ENCODE assay signal across 7 mouse cellular contexts in the genomic region with DNA sequence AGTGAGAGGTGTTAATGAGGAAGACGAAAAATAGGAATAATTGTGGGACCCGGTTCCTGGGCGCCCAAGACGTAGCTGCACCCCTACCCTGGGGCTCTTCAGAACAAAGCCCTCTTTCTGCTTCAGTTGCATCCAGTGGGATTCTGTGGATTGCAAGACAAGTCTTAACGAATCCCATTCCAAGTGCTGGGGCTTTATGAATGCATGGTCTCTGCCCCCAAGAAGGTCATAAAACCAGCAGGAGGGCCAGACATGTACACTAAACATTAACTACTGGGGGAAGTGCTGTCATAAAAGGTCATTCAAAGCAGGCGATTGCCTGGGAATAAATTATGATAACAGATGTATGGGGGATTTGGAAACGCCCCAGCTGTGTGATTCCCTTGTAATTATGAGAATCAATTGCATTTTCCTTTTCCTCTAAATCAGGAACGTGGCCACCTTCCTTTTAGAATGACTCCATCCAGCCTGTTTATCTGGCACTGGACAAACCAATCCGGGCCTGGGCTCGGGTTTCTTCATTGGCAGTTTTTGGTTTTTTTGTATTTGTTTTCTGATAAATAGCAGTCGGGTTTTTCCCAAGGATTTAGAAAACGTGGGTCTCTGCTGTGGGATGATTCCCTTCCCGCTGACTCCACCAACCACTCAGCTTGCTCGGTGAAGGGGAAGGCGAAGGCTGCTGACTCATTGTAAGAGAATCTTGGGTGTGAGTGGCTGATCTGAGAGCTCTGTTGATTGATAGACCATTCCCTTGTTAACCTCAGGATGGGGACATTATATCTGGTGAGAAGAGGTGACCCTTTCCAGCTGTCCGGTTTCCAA. TPM values are rescaled to one million over a fixed set of nuclear protein-coding genes. Genes with fewer than 3 reads are reported as not detected.
DNase-seq lines count a peak whose midpoint lies in the region; ATAC-seq and TF ChIP-seq lines count a peak whose summit lies in the region.

No protein-coding gene starts in this region.

- DNase-seq in neural tube, embryonic 11.5 days (ENCODE audit: low spot score): peak; percentile 43
- DNase-seq in neural tube, embryonic 10.5 days (ENCODE audit: extremely low spot score, low spot score): no peak
- peak; percentile 24 for DNase-seq in kidney, postnatal 10 days
- no peak for DNase-seq in spleen, postnatal 4 days (ENCODE audit: low spot score in 2 of 2)

- H3K4me2 ChIP-seq in neural tube, embryonic 11.5 days (ENCODE audit: low read depth): peak overlapping the region; percentile 41
- H3K4me2 ChIP-seq in neural tube, embryonic 15.5 days: peak overlapping the region; percentile 57

- peak; percentile 66 for ATAC-seq in neural tube, embryonic 11.5 days (ENCODE audit: insufficient read depth, low FRiP score, low TSS enrichment)
- peak; percentile 69 for ATAC-seq in neural tube, embryonic 15.5 days (ENCODE audit: low FRiP score)
- no peak for ATAC-seq in CD4-positive, CD25-positive, alpha-beta regulatory T cell, adult 4 months

- peak overlapping the region; percentile 95 for H3K27ac ChIP-seq in neural tube, embryonic 11.5 days (ENCODE audit: low read depth, low read length)
- H3K27ac ChIP-seq in embryonic fibroblast, embryonic 13.5 days (ENCODE audit: insufficient read depth, low read length): peak overlapping the region; percentile 42
- peak overlapping the region; percentile 90 for H3K27ac ChIP-seq in neural tube, embryonic 15.5 days (replicated peaks)

- H3K9me3 ChIP-seq in neural tube, embryonic 11.5 days (ENCODE audit: control insufficient read depth, low read length): no peaks in the 10 kb centered on the region
- H3K9me3 ChIP-seq in neural tube, embryonic 15.5 days (replicated peaks): no peaks in the 10 kb centered on the region

- no peak for TF ChIP-seq CTCF in embryonic fibroblast, embryonic 13.5 days (IDR thresholded peaks at IDR 0.05; ENCODE audit: borderline replicate concordance, insufficient read depth, low read length)

- TF ChIP-seq POLR2A in embryonic fibroblast, embryonic 13.5 days (IDR thresholded peaks at IDR 0.05; ENCODE audit: low read depth, low read length): no peak

- H3K4me3 ChIP-seq in neural tube, embryonic 11.5 days (ENCODE audit: low read depth, low read length): 0 out of 2 replicates have a peak overlapping the region, but pooled peaks have one; percentile 10
- no peak overlapping the region for H3K4me3 ChIP-seq in embryonic fibroblast, embryonic 13.5 days (ENCODE audit: insufficient read depth, low read length)
- H3K4me3 ChIP-seq in neural tube, embryonic 15.5 days (replicated peaks): peak overlapping the region; percentile 20

- no peaks in the 10 kb centered on the region for H3K36me3 ChIP-seq in neural tube, embryonic 11.5 days (ENCODE audit: control insufficient read depth, insufficient read depth, low read length)
- no peaks in the 10 kb centered on the region for H3K36me3 ChIP-seq in neural tube, embryonic 15.5 days

- H3K4me1 ChIP-seq in neural tube, embryonic 11.5 days (ENCODE audit: control insufficient read depth, insufficient read depth, low read length): peaks cover 7% of the 10 kb centered on the region; the same call in 1 of the 2 replicates
- H3K4me1 ChIP-seq in embryonic fibroblast, embryonic 13.5 days (ENCODE audit: control insufficient read depth, insufficient read depth, low read length): no peaks in the 10 kb centered on the region; the same call in none of the 2 replicates
- peaks cover 24% of the 10 kb centered on the region for H3K4me1 ChIP-seq in neural tube, embryonic 15.5 days

- no peaks in the 10 kb centered on the region for H3K27me3 ChIP-seq in neural tube, embryonic 11.5 days (ENCODE audit: control insufficient read depth, insufficient read depth, low read length)
- no peaks in the 10 kb centered on the region for H3K27me3 ChIP-seq in neural tube, embryonic 15.5 days (replicated peaks)

- WGBS in neural tube, embryonic 11.5 days: 13% methylated on average over 16 of the region's 16 CpGs
- 7% methylated on average over 16 of the region's 16 CpGs for WGBS in neural tube, embryonic 15.5 days

- H3K9ac ChIP-seq in neural tube, embryonic 11.5 days (ENCODE audit: low read length): peak overlapping the region; percentile 39
- H3K9ac ChIP-seq in neural tube, embryonic 15.5 days (replicated peaks): peak overlapping the region; percentile 18; the same call in 1 of the 2 replicates

RNA-seq across cellular contexts. Expression of a gene that starts 12.5 kb away (rescaled TPM):
- polyA plus RNA-seq in neural tube, embryonic 11.5 days (2014; fragmentation: Nextera tagmentation; extraction: Ambion mirVana): 44.8 and 46.0 TPM in 2 replicates
- 2.7 and 3.3 TPM in 2 replicates for polyA plus RNA-seq in embryonic fibroblast, embryonic 13.5 days (2011; ENCODE audit: insufficient read length, low read depth, missing spikeins)
- 62.5 and 76.5 TPM in 2 replicates for polyA plus RNA-seq in neural tube, embryonic 15.5 days (2015; fragmentation: Nextera tagmentation; extraction: Ambion mirVana)
- 1 to 10 TPM; 4.6 to 9.5 TPM for polyA plus RNA-seq in CD4-positive, CD25-positive, alpha-beta regulatory T cell, adult 4 months (2017; shearing (Covaris generic))

RNA-seq across cellular contexts. Expression of a gene that starts 12.6 kb away (rescaled TPM):
- 11.6 and 11.7 TPM in 2 replicates for polyA plus RNA-seq in neural tube, embryonic 11.5 days (2014; fragmentation: Nextera tagmentation; extraction: Ambion mirVana)
- polyA plus RNA-seq in embryonic fibroblast, embryonic 13.5 days (2011; ENCODE audit: insufficient read length, low read depth, missing spikeins): 4.8 and 5.0 TPM in 2 replicates
- 11.7 and 11.9 TPM in 2 replicates for polyA plus RNA-seq in neural tube, embryonic 15.5 days (2015; fragmentation: Nextera tagmentation; extraction: Ambion mirVana)
- polyA plus RNA-seq in CD4-positive, CD25-positive, alpha-beta regulatory T cell, adult 4 months (2017; shearing (Covaris generic)): 1 to 10 TPM; 9.7 TPM

RNA-seq across cellular contexts. Expression of a gene that starts 26.3 kb away (rescaled TPM):
- polyA plus RNA-seq in neural tube, embryonic 11.5 days (2014; fragmentation: Nextera tagmentation; extraction: Ambion mirVana): 20.3 and 26.1 TPM in 2 replicates
- polyA plus RNA-seq in embryonic fibroblast, embryonic 13.5 days (2011; ENCODE audit: insufficient read length, low read depth, missing spikeins): 2.7 and 5.0 TPM in 2 replicates
- polyA plus RNA-seq in neural tube, embryonic 15.5 days (2015; fragmentation: Nextera tagmentation; extraction: Ambion mirVana): 42.7 TPM in 2 replicates
- polyA plus RNA-seq in CD4-positive, CD25-positive, alpha-beta regulatory T cell, adult 4 months (2017; shearing (Covaris generic)): 10 to 100 TPM; 16.3 to 20.8 TPM

RNA-seq across cellular contexts. Expression of a gene that starts 26.6 kb away (rescaled TPM):
- not detected in 2 replicates for polyA plus RNA-seq in neural tube, embryonic 11.5 days (2014; fragmentation: Nextera tagmentation; extraction: Ambion mirVana)
- not detected in 2 replicates for polyA plus RNA-seq in embryonic fibroblast, embryonic 13.5 days (2011; ENCODE audit: insufficient read length, low read depth, missing spikeins)
- not detected in 2 replicates for polyA plus RNA-seq in neural tube, embryonic 15.5 days (2015; fragmentation: Nextera tagmentation; extraction: Ambion mirVana)
- not detected for polyA plus RNA-seq in CD4-positive, CD25-positive, alpha-beta regulatory T cell, adult 4 months (2017; shearing (Covaris generic))

RNA-seq across cellular contexts. Expression of a gene that starts 26.6 kb away (rescaled TPM):
- polyA plus RNA-seq in neural tube, embryonic 11.5 days (2014; fragmentation: Nextera tagmentation; extraction: Ambion mirVana): 37.8 and 41.2 TPM in 2 replicates
- polyA plus RNA-seq in embryonic fibroblast, embryonic 13.5 days (2011; ENCODE audit: insufficient read length, low read depth, missing spikeins): 5.4 and 7.0 TPM in 2 replicates
- polyA plus RNA-seq in neural tube, embryonic 15.5 days (2015; fragmentation: Nextera tagmentation; extraction: Ambion mirVana): 47.4 and 47.9 TPM in 2 replicates
- 10 to 100 TPM; 27.3 to 32.2 TPM for polyA plus RNA-seq in CD4-positive, CD25-positive, alpha-beta regulatory T cell, adult 4 months (2017; shearing (Covaris generic))

Comparison
In these comparisons a context has a peak if more than half of its experiments do, and no peak if none do; other contexts are left out.
1. DNase-seq: peak in neural tube, embryonic 11.5 days (single experiment) and kidney, postnatal 10 days (single experiment); none in neural tube, embryonic 10.5 days (single experiment) and spleen, postnatal 4 days (0 of 2).
2. H3K27ac ChIP-seq: peak in every context shown above with its lines; median percentile 95 in neural tube, embryonic 11.5 days; 90 in neural tube, embryonic 15.5 days; 42 in embryonic fibroblast, embryonic 13.5 days.